Mouse (Mus musculus): ENCODE measurements around the gene Rc3h1. TPM values are rescaled to one million over a fixed set of nuclear protein-coding genes. Genes with fewer than 3 reads are reported as not detected.
"Not testable (repeated sequence)": the region's sequence is repeated elsewhere in the genome, so short reads cannot be mapped to it uniquely, and the experiment has no call there.

Rc3h1 gene
- 10 to 100 TPM; 38.3 to 41.8 TPM for total RNA-seq (2021)
- long read RNA-seq, experiment 1, full-length matches to known transcripts = 1 of 12 reads
- long read RNA-seq, experiment 1, partial matches to known transcripts = 0 of 12 reads
- long read RNA-seq, experiment 1, other reads (novel, unspliced or antisense) = 11 of 12 reads
- long read RNA-seq, experiment 2, full-length matches to known transcripts = 1 of 12 reads
- long read RNA-seq, experiment 2, partial matches to known transcripts = 0 of 12 reads
- long read RNA-seq, experiment 2, other reads (novel, unspliced or antisense) = 11 of 12 reads

- peak; percentile 95 to 96 for DNase-seq (ENCODE audit: low spot score in 2 of 2)
- intact Hi-C loops (cut with DNase I) = loop anchor here (5.0 kb wide), 1 partner anchor 114 kb away; the partner anchor contains the start of gene Rabgap1l
Measured at GRCm38 (mm10) chr1:160906057-160906557, at the start of gene Rc3h1. Gene Rc3h1, plus strand, starts transcription at chr1:160906418.

- intact Hi-C loops (cut with DNase I) = no loop called here
- DNase-seq (ENCODE audit: low spot score in 2 of 2) = no peak
Measured at GRCm38 (mm10) chr1:160858132-160858531, 48.1 kb upstream of the Rc3h1 start.

- DNase-seq (ENCODE audit: low spot score in 2 of 2); intact Hi-C loops (cut with DNase I): not testable (repeated sequence)
Measured at GRCm38 (mm10) chr1:160859874-160860273, 46.3 kb upstream of the Rc3h1 start.

- intact Hi-C loops (cut with DNase I) = no loop called here
- DNase-seq (ENCODE audit: low spot score in 2 of 2) = no peak
Measured at GRCm38 (mm10) chr1:160861142-160861541, 45.1 kb upstream of the Rc3h1 start.

- DNase-seq (ENCODE audit: low spot score in 2 of 2) = no peak
- intact Hi-C loops (cut with DNase I) = loop anchor here (2.0 kb wide), 1 partner anchor 117 kb away; no protein-coding TSS in a partner anchor
Measured at GRCm38 (mm10) chr1:160861632-160862031, 44.6 kb upstream of the Rc3h1 start.

GRCm38 (mm10) chr1:160863027-160863426 is 43.2 kb upstream of the Rc3h1 start:
- intact Hi-C loops (cut with DNase I) = loop anchor here (2.0 kb wide), 1 partner anchor 118 kb away; no protein-coding TSS in a partner anchor
- peak; percentile 30 to 58 for DNase-seq (ENCODE audit: low spot score in 2 of 2)

- intact Hi-C loops (cut with DNase I) = no loop called here
- DNase-seq (ENCODE audit: low spot score in 2 of 2) = no peak
Measured at GRCm38 (mm10) chr1:160874757-160875156, 31.5 kb upstream of the Rc3h1 start.

- DNase-seq (ENCODE audit: low spot score in 2 of 2) = no peak
- intact Hi-C loops (cut with DNase I) = no loop called here
Measured at GRCm38 (mm10) chr1:160876968-160877367, 29.2 kb upstream of the Rc3h1 start.

GRCm38 (mm10) chr1:160878485-160878884 is 27.7 kb upstream of the Rc3h1 start:
- DNase-seq (ENCODE audit: low spot score in 2 of 2) = no peak
- intact Hi-C loops (cut with DNase I) = no loop called here

- intact Hi-C loops (cut with DNase I); DNase-seq (ENCODE audit: low spot score in 2 of 2): not testable (repeated sequence)
Measured at GRCm38 (mm10) chr1:160881378-160881777, 24.8 kb upstream of the Rc3h1 start.

GRCm38 (mm10) chr1:160881968-160882367 is 24.2 kb upstream of the Rc3h1 start:
- DNase-seq (ENCODE audit: low spot score in 2 of 2) = no peak
- intact Hi-C loops (cut with DNase I) = no loop called here

- DNase-seq (ENCODE audit: low spot score in 2 of 2) = no peak
Measured at GRCm38 (mm10) chr1:160884273-160884672, 21.9 kb upstream of the Rc3h1 start.

GRCm38 (mm10) chr1:160884993-160885392 is 21.2 kb upstream of the Rc3h1 start:
- intact Hi-C loops (cut with DNase I) = no loop called here
- DNase-seq (ENCODE audit: low spot score in 2 of 2) = no peak

More at GRCm38 (mm10) chr1:160884273-160884672, 21.9 kb upstream of the Rc3h1 start:
- intact Hi-C loops (cut with DNase I) = no loop called here

GRCm38 (mm10) chr1:160899701-160900100 is 6.5 kb upstream of the Rc3h1 start:
- intact Hi-C loops (cut with DNase I) = no loop called here
- DNase-seq (ENCODE audit: low spot score in 2 of 2) = no peak

GRCm38 (mm10) chr1:160904047-160904446 is 2.2 kb upstream of the Rc3h1 start:
- intact Hi-C loops (cut with DNase I) = no loop called here
- DNase-seq (ENCODE audit: low spot score in 2 of 2) = no peak

- intact Hi-C loops (cut with DNase I) = loop anchor here (5.0 kb wide), 1 partner anchor 115 kb away; the partner anchor contains the start of gene Rabgap1l
- peak; percentile 37 to 57 for DNase-seq (ENCODE audit: low spot score in 2 of 2)
Measured at GRCm38 (mm10) chr1:160906558-160907481, 602 bp downstream of the Rc3h1 start.

- intact Hi-C loops (cut with DNase I) = no loop called here
- no peak for DNase-seq (ENCODE audit: low spot score in 2 of 2)
Measured at GRCm38 (mm10) chr1:160910176-160910575, 4.0 kb downstream of the Rc3h1 start.

- intact Hi-C loops (cut with DNase I) = no loop called here
- DNase-seq (ENCODE audit: low spot score in 2 of 2) = no peak
Measured at GRCm38 (mm10) chr1:160910812-160911211, 4.6 kb downstream of the Rc3h1 start.

- intact Hi-C loops (cut with DNase I) = no loop called here
- no peak for DNase-seq (ENCODE audit: low spot score in 2 of 2)
Measured at GRCm38 (mm10) chr1:160919383-160919782, 13.2 kb downstream of the Rc3h1 start.

GRCm38 (mm10) chr1:160921938-160922337 is 15.7 kb downstream of the Rc3h1 start:
- DNase-seq (ENCODE audit: low spot score in 2 of 2) = no peak
- intact Hi-C loops (cut with DNase I) = no loop called here

Data from left cerebral cortex, postnatal 14 days (tissue).